Mouse (Mus musculus): ENCODE measurements at regions not wholly inside any gene's neighbourhood (a gene's known extent, or its start where the extent isn't known, plus 50 kb on each side); places are given as distances from the start of the nearest gene placed in this dataset.

- no peak for DNase-seq (ENCODE audit: low read depth)
These were observed 361.6 kb upstream of the Sptlc3 start for GRCm38 (mm10) chr2:139132121-139132520.

- no peak for DNase-seq (ENCODE audit: low read depth)
These were observed 346.7 kb upstream of the Sptlc3 start for GRCm38 (mm10) chr2:139147004-139147403.

GRCm38 (mm10) chr2:139179641-139180040, 314.1 kb upstream of the Sptlc3 start:
- DNase-seq (ENCODE audit: low read depth), result no peak

GRCm38 (mm10) chr2:139198281-139198680, 295.4 kb upstream of the Sptlc3 start:
- no peak for DNase-seq (ENCODE audit: low read depth)

GRCm38 (mm10) chr2:139207649-139208048, 286.1 kb upstream of the Sptlc3 start:
- DNase-seq (ENCODE audit: low read depth), result no peak

GRCm38 (mm10) chr2:139220757-139221400, 272.8 kb upstream of the Sptlc3 start:
- DNase-seq (ENCODE audit: low read depth), result no peak

- no peak for DNase-seq (ENCODE audit: low read depth)
These were observed 263.3 kb upstream of the Sptlc3 start for GRCm38 (mm10) chr2:139230453-139230852.

GRCm38 (mm10) chr2:139250138-139250537, 243.6 kb upstream of the Sptlc3 start:
- DNase-seq (ENCODE audit: low read depth), result no peak

- DNase-seq (ENCODE audit: low read depth), result no peak
These were observed 226.6 kb upstream of the Sptlc3 start for GRCm38 (mm10) chr2:139267119-139267518.

GRCm38 (mm10) chr2:139276581-139276980, 217.1 kb upstream of the Sptlc3 start:
- DNase-seq (ENCODE audit: low read depth), result no peak

- no peak for DNase-seq (ENCODE audit: low read depth)
These were observed 216.1 kb upstream of the Sptlc3 start for GRCm38 (mm10) chr2:139277571-139277970.

- DNase-seq (ENCODE audit: low read depth), result no peak
These were observed 212.7 kb upstream of the Sptlc3 start for GRCm38 (mm10) chr2:139281056-139281455.

- DNase-seq (ENCODE audit: low read depth), result no peak
These were observed 209.4 kb upstream of the Sptlc3 start for GRCm38 (mm10) chr2:139284315-139284714.

- no peak for DNase-seq (ENCODE audit: low read depth)
These were observed 207.3 kb upstream of the Sptlc3 start for GRCm38 (mm10) chr2:139286446-139286845.

GRCm38 (mm10) chr2:139298541-139299152, 195.1 kb upstream of the Sptlc3 start:
- peak; percentile 18 for DNase-seq (ENCODE audit: low read depth)

- no peak for DNase-seq (ENCODE audit: low read depth)
These were observed 182.3 kb upstream of the Sptlc3 start for GRCm38 (mm10) chr2:139311401-139311812.

- DNase-seq (ENCODE audit: low read depth), result no peak
These were observed 181.7 kb upstream of the Sptlc3 start for GRCm38 (mm10) chr2:139312053-139312452.

GRCm38 (mm10) chr2:139322509-139322908, 171.2 kb upstream of the Sptlc3 start:
- no peak for DNase-seq (ENCODE audit: low read depth)

GRCm38 (mm10) chr2:139325501-139325900, 168.2 kb upstream of the Sptlc3 start:
- DNase-seq (ENCODE audit: low read depth), result no peak

GRCm38 (mm10) chr2:139334681-139335080, 159.0 kb upstream of the Sptlc3 start:
- no peak for DNase-seq (ENCODE audit: low read depth)

GRCm38 (mm10) chr2:139338240-139338639, 155.5 kb upstream of the Sptlc3 start:
- no peak for DNase-seq (ENCODE audit: low read depth)

GRCm38 (mm10) chr2:139356280-139357010, 137.3 kb upstream of the Sptlc3 start:
- DNase-seq (ENCODE audit: low read depth), result no peak

- DNase-seq (ENCODE audit: low read depth), result no peak
These were observed 131.4 kb upstream of the Sptlc3 start for GRCm38 (mm10) chr2:139362245-139362847.

All from 416B (cell line).